Mouse (Mus musculus) ES-E14 (cell line): ENCODE results near the gene Sla2. TPM values are rescaled to one million over a fixed set of nuclear protein-coding genes. Genes with fewer than 3 reads are reported as not detected.

Experiments used
- DNase-seq: peaks from one replicate; pipeline ENCODE4 v3.0.0-alpha.2; 2013; ENCODE audit warnings: low read depth, low spot score
- H3K27ac ChIP-seq: 2 replicates; pipeline ENCODE4 v1.5.1; 2012; ENCODE audit warnings: low read depth, mild to moderate bottlenecking, low read length, moderate library complexity, mixed read lengths; ENCODE audit not compliant: poor library complexity, insufficient read depth, severe bottlenecking
- H3K36me3 ChIP-seq: 2 replicates; pipeline ENCODE4 v1.6.1; 2012; ENCODE audit warnings: mild to moderate bottlenecking, low read length, moderate library complexity, mixed read lengths; ENCODE audit not compliant: control insufficient read depth, poor library complexity, insufficient read depth, severe bottlenecking
- H3K4me1 ChIP-seq, 2 experiments: fragments of 150-350 bp in 1 of 2; sonication (generic) in 1 of 2; 2 replicates each; pipeline ENCODE4 v1.6.1; 2012; ENCODE audit warnings: low read length in 2 of 2, mild to moderate bottlenecking in 1 of 2, mixed read lengths in 1 of 2; ENCODE audit not compliant: control insufficient read depth in 2 of 2, insufficient read depth in 2 of 2, poor library complexity in 1 of 2
- H3K4me3 ChIP-seq, 2 experiments: fragments of 150-350 bp in 1 of 2; sonication (generic) in 1 of 2; 2 replicates each; pipeline ENCODE4 v1.5.1; 2012; ENCODE audit warnings: low read length in 2 of 2, low read depth in 1 of 2, mild to moderate bottlenecking in 1 of 2, mixed read lengths in 1 of 2; ENCODE audit not compliant: insufficient read depth in 1 of 2, poor library complexity in 1 of 2, severe bottlenecking in 1 of 2
- H3K9ac ChIP-seq: 2 replicates; pipeline ENCODE4 v1.6.1; 2012; ENCODE audit warnings: low read depth, mild to moderate bottlenecking, low read length, mixed read lengths; ENCODE audit not compliant: poor library complexity, insufficient read depth, severe bottlenecking
- H3K9me3 ChIP-seq: fragments of 150-350 bp; sonication (generic); 2 replicates; pipeline ENCODE4 v1.6.1; 2012; ENCODE audit warnings: low read depth, mild to moderate bottlenecking, low read length; ENCODE audit not compliant: control insufficient read depth, insufficient read depth
- CHD2 ChIP-seq: IDR thresholded peaks from 2 replicates; pipeline ENCODE4 v1.6.1; 2014; ENCODE audit warnings: mild to moderate bottlenecking, low read depth, low read length, inconsistent platforms
- HCFC1 ChIP-seq: IDR thresholded peaks from 2 replicates; pipeline ENCODE4 v1.6.1; 2012; ENCODE audit warnings: low read length, inconsistent platforms, borderline replicate concordance; ENCODE audit not compliant: insufficient read depth
- MAFK ChIP-seq: IDR thresholded peaks from 2 replicates; pipeline ENCODE4 v1.6.1; 2014; ENCODE audit warnings: mild to moderate bottlenecking, low read depth, low read length, inconsistent platforms; ENCODE audit not compliant: insufficient read depth
- ZC3H11A ChIP-seq: IDR thresholded peaks from 2 replicates; pipeline ENCODE4 v1.6.1; 2012; ENCODE audit warnings: low read depth, mild to moderate bottlenecking, inconsistent platforms, low read length, borderline replicate concordance
- ZNF384 ChIP-seq: IDR thresholded peaks from 2 replicates; pipeline ENCODE4 v1.6.1; 2012; ENCODE audit warnings: low read depth, low read length, inconsistent platforms
- in situ Hi-C, 2 experiments: fragments of 600-800 bp; cut with MboI; formaldehyde crosslinking; loops; one replicate each; pipeline ENCODE4 v1.15.1; 2025; ENCODE audit warnings: low sequenced_read_pairs in 2 of 2, inconsistent platforms in 1 of 2; ENCODE audit not compliant: unreplicated experiment in 2 of 2
- total RNA-seq: library from RNA; depleted of rRNA; stranded (reverse); fragments of 300-350 nt; gene quantifications from 2 replicates; pipeline ENCODE4 v1.2.3, GENCODE M21; 2012

Gene Sla2
- total RNA-seq, 1 experiment = 5.3 TPM

GRCm38 (mm10) chr2:156884396-156885211 is 2.4 kb downstream of the Sla2 start:
- Histone ChIP-seq H3K4me3 (no peak overlapping the region), H3K9me3 (no peaks in the 10 kb centered on the region), H3K27ac (no peak overlapping the region), H3K36me3 (no peaks in the 10 kb centered on the region), H3K4me1 (peaks cover 0 to 5% of the 10 kb centered on the region in 2 experiments; a peak in 1 of 4 replicates), H3K9ac (no peak overlapping the region)
- DNase-seq = no peak
- TF ChIP-seq MAFK = no peak
- no peak for TF ChIP-seq ZC3H11A
- no peak for TF ChIP-seq HCFC1
- no peak for TF ChIP-seq CHD2
- TF ChIP-seq ZNF384 = no peak
- in situ Hi-C loops = no loop called here

GRCm38 (mm10) chr2:156882431-156883001 is 4.5 kb downstream of the Sla2 start:
- Histone ChIP-seq H3K36me3 (no peaks in the 10 kb centered on the region), H3K27ac (no peak overlapping the region), H3K9me3 (no peaks in the 10 kb centered on the region), H3K4me3 (no peak overlapping the region), H3K9ac (no peak overlapping the region; the same call in 1 of the 2 replicates), H3K4me1 (peaks cover 0 to 5% of the 10 kb centered on the region in 2 experiments; a peak in 1 of 4 replicates)
- no peak for TF ChIP-seq HCFC1
- DNase-seq = no peak
- in situ Hi-C loops = no loop called here

- no peak overlapping the region for H3K27ac ChIP-seq
- no peak overlapping the region for H3K4me3 ChIP-seq
- no peaks in the 10 kb centered on the region for H3K9me3 ChIP-seq
- no peak overlapping the region for H3K9ac ChIP-seq
- in situ Hi-C loops = no loop called here
- DNase-seq = no peak
- no peak for TF ChIP-seq MAFK
- TF ChIP-seq ZC3H11A = no peak
- no peak for TF ChIP-seq ZNF384
- no peak for TF ChIP-seq CHD2
- no peak for TF ChIP-seq HCFC1
- no peaks in the 10 kb centered on the region for H3K36me3 ChIP-seq
- H3K4me1 ChIP-seq = peaks cover 0 to 5% of the 10 kb centered on the region in 2 experiments; a peak in 1 of 4 replicates
Measured at GRCm38 (mm10) chr2:156879541-156879940, 7.5 kb downstream of the Sla2 start.

- Histone ChIP-seq H3K9me3 (no peaks in the 10 kb centered on the region), H3K36me3 (peaks cover 11% of the 10 kb centered on the region), H3K4me3 (no peak overlapping the region), H3K9ac (no peak overlapping the region), H3K4me1 (peaks cover 0 to 4% of the 10 kb centered on the region in 2 experiments; a peak in 1 of 4 replicates), H3K27ac (no peak overlapping the region)
- in situ Hi-C loops = no loop called here
- no peak for TF ChIP-seq HCFC1
- TF ChIP-seq ZNF384 = no peak
- no peak for TF ChIP-seq ZC3H11A
- TF ChIP-seq MAFK = no peak
- TF ChIP-seq CHD2 = no peak
- no peak for DNase-seq
Measured at GRCm38 (mm10) chr2:156877726-156878125, 9.3 kb downstream of the Sla2 start.
